In the genomic region with DNA sequence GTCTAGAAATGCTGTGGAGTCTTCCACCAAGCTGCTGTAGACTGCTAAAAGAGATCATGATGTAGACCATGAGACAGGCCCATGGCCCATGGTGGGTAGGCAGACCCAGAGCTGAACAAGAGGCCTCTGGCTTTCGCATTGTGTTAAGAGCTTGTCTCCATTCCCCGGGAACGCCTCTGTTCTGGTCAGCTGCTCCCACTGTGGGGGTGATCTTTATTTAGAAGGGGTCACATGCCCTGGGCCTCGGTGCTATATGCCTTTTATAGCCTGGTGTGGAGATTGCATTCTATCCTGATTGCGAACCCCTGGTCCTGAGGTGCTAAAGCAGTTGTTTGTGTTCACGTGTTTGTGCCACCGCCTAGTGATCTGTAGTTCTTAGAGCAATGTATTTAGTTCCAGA, we compare ENCODE assay signal across 20 mouse cellular contexts. TPM values are rescaled to one million over a fixed set of nuclear protein-coding genes. Genes with fewer than 3 reads are reported as not detected.
DNase-seq lines count a peak whose midpoint lies in the region; ATAC-seq and TF ChIP-seq lines count a peak whose summit lies in the region.
"Had no signal": no experiment of that assay in that cellular context is flagged by ENCODE, and none has a peak within 500 bp of the region (broad histone marks: within the 10 kb centered on the region; RNA-seq: fewer than 3 reads in every experiment).

No protein-coding gene starts in this region.

- intact Hi-C loops in heart, postnatal 25 days (cut with DNase I): no loop called here

- H3K4me2 ChIP-seq in heart, embryonic 12.5 days: 0 out of 2 replicates have a peak overlapping the region, but pooled peaks have one; percentile 5
- no peak overlapping the region for H3K4me2 ChIP-seq in limb, embryonic 15.5 days
- H3K4me2 ChIP-seq in forebrain, embryonic 11.5 days (ENCODE audit: low read depth, low read length, severe bottlenecking): no peak overlapping the region
- H3K4me2 ChIP-seq in forebrain, embryonic 15.5 days (replicated peaks): no peak overlapping the region
- H3K4me2 ChIP-seq: hindbrain, embryonic 13.5 days; intestine, embryonic 15.5 days; kidney, embryonic 15.5 days; limb, embryonic 13.5 days; neural tube, embryonic 13.5 days had no signal

- no peak for TF ChIP-seq RAD21 in MEL (IDR thresholded peaks at IDR 0.05; ENCODE audit: low read depth, low read length)

- 40% methylated on average over 7 of the region's 7 CpGs for WGBS in heart, embryonic 12.5 days
- WGBS in limb, embryonic 15.5 days: 67% methylated on average over 7 of the region's 7 CpGs
- WGBS in forebrain, embryonic 11.5 days: 67% methylated on average over 7 of the region's 7 CpGs
- WGBS in forebrain, embryonic 15.5 days: 70% methylated on average over 7 of the region's 7 CpGs

- H3K27ac ChIP-seq in MEL (ENCODE audit: control insufficient read depth, low read depth, low read length): peak overlapping the region; percentile 26
- peak overlapping the region; percentile 95 for H3K27ac ChIP-seq in heart, embryonic 12.5 days (ENCODE audit: poor library complexity, severe bottlenecking)
- H3K27ac ChIP-seq in limb, embryonic 15.5 days: no peak overlapping the region
- H3K27ac ChIP-seq in forebrain, embryonic 11.5 days (ENCODE audit: low read depth, low read length): no peak overlapping the region
- no peak overlapping the region for H3K27ac ChIP-seq in forebrain, embryonic 15.5 days (replicated peaks)
- H3K27ac ChIP-seq: hindbrain, embryonic 13.5 days; intestine, embryonic 15.5 days; kidney, embryonic 15.5 days; limb, embryonic 13.5 days; neural tube, embryonic 13.5 days had no signal

- H3K27me3 ChIP-seq in MEL (ENCODE audit: control insufficient read depth in 1 of 2, insufficient read depth in 2 of 2, low read length in 2 of 2): no peaks in the 10 kb centered on the region
- H3K27me3 ChIP-seq in heart, embryonic 12.5 days (replicated peaks): no peaks in the 10 kb centered on the region
- no peaks in the 10 kb centered on the region for H3K27me3 ChIP-seq in limb, embryonic 15.5 days
- H3K27me3 ChIP-seq in forebrain, embryonic 11.5 days (ENCODE audit: control insufficient read depth, insufficient read depth, low read length): no peaks in the 10 kb centered on the region
- no peaks in the 10 kb centered on the region for H3K27me3 ChIP-seq in forebrain, embryonic 15.5 days
- H3K27me3 ChIP-seq: hindbrain, embryonic 13.5 days; intestine, embryonic 15.5 days; kidney, embryonic 15.5 days; limb, embryonic 13.5 days; megakaryocyte, embryonic 14.5 days; neural tube, embryonic 13.5 days had no signal

- no peak overlapping the region for H3K4me3 ChIP-seq in MEL (ENCODE audit: control insufficient read depth in 1 of 2, insufficient read depth in 1 of 2, low read depth in 2 of 2, low read length in 2 of 2)
- no peak overlapping the region for H3K4me3 ChIP-seq in heart, embryonic 12.5 days
- H3K4me3 ChIP-seq in limb, embryonic 15.5 days: no peak overlapping the region
- H3K4me3 ChIP-seq in forebrain, embryonic 11.5 days (ENCODE audit: low read depth, low read length): no peak overlapping the region
- H3K4me3 ChIP-seq in forebrain, embryonic 15.5 days: no peak overlapping the region
- H3K4me3 ChIP-seq: hindbrain, embryonic 13.5 days; intestine, embryonic 15.5 days; kidney, embryonic 15.5 days; limb, embryonic 13.5 days; megakaryocyte, embryonic 14.5 days; neural tube, embryonic 13.5 days had no signal

- H3K9me3 ChIP-seq in MEL (replicated peaks; ENCODE audit: insufficient read depth, low read length): no peaks in the 10 kb centered on the region
- no peaks in the 10 kb centered on the region for H3K9me3 ChIP-seq in heart, embryonic 12.5 days (replicated peaks)
- H3K9me3 ChIP-seq in limb, embryonic 15.5 days: no peaks in the 10 kb centered on the region
- no peaks in the 10 kb centered on the region for H3K9me3 ChIP-seq in forebrain, embryonic 11.5 days (ENCODE audit: control insufficient read depth, low read length)
- H3K9me3 ChIP-seq in forebrain, embryonic 15.5 days: no peaks in the 10 kb centered on the region
- H3K9me3 ChIP-seq: hindbrain, embryonic 13.5 days; intestine, embryonic 15.5 days; kidney, embryonic 15.5 days; limb, embryonic 13.5 days; neural tube, embryonic 13.5 days had no signal

- H3K9ac ChIP-seq in MEL (ENCODE audit: control insufficient read depth, low read depth, low read length, poor library complexity, severe bottlenecking): no peak overlapping the region
- H3K9ac ChIP-seq in heart, embryonic 12.5 days: 0 out of 2 replicates have a peak overlapping the region, but pooled peaks have one; percentile 46
- no peak overlapping the region for H3K9ac ChIP-seq in limb, embryonic 15.5 days
- H3K9ac ChIP-seq in forebrain, embryonic 11.5 days (ENCODE audit: low read length): no peak overlapping the region
- no peak overlapping the region for H3K9ac ChIP-seq in forebrain, embryonic 15.5 days (replicated peaks)
- H3K9ac ChIP-seq: hindbrain, embryonic 13.5 days; intestine, embryonic 15.5 days; kidney, embryonic 15.5 days; limb, embryonic 13.5 days; neural tube, embryonic 13.5 days had no signal

- H3K79me2 ChIP-seq in MEL (ENCODE audit: control insufficient read depth, insufficient read depth, low read length, poor library complexity): 0 out of 2 replicates have a peak, but pooled peaks cover 2% of the 10 kb centered on the region

- TF ChIP-seq EP300 in MEL (IDR thresholded peaks at IDR 0.05; ENCODE audit: low read depth in 1 of 2, low read length in 2 of 2): no peak

- H3K4me1 ChIP-seq in MEL (ENCODE audit: control insufficient read depth in 1 of 2, insufficient read depth in 2 of 2, low read length in 2 of 2): peaks cover 28 to 31% of the 10 kb centered on the region in 2 experiments
- H3K4me1 ChIP-seq in heart, embryonic 12.5 days (replicated peaks): peaks cover 77% of the 10 kb centered on the region
- H3K4me1 ChIP-seq in limb, embryonic 15.5 days: 0 out of 2 replicates have a peak, but pooled peaks cover 15% of the 10 kb centered on the region
- no peaks in the 10 kb centered on the region for H3K4me1 ChIP-seq in forebrain, embryonic 11.5 days (replicated peaks; ENCODE audit: control insufficient read depth, insufficient read depth, low read length)
- H3K4me1 ChIP-seq in forebrain, embryonic 15.5 days: peaks cover 15% of the 10 kb centered on the region; the same call in 1 of the 2 replicates

- ATAC-seq in heart, embryonic 12.5 days (ENCODE audit: insufficient number of reproducible peaks, low FRiP score): peak; percentile 44
- ATAC-seq in limb, embryonic 15.5 days (ENCODE audit: insufficient number of reproducible peaks, low FRiP score, low TSS enrichment, low read depth): 0 out of 2 replicates have a peak, but pooled peaks have one; percentile 16
- no peak for ATAC-seq in forebrain, embryonic 11.5 days (replicated peaks; ENCODE audit: low FRiP score)
- ATAC-seq in forebrain, embryonic 15.5 days (replicated peaks): no peak
- ATAC-seq: intestine, embryonic 15.5 days had no signal

- peak; percentile 96 for DNase-seq in heart, adult 11 months
- no peak for DNase-seq in heart, postnatal 25 days (ENCODE audit: low spot score)
- no peak for DNase-seq in MEL (ENCODE audit: low read depth, low spot score)
- DNase-seq in forebrain, embryonic 11.5 days (ENCODE audit: low spot score): no peak
- no peak for DNase-seq in testis, postnatal 10 days (ENCODE audit: low spot score)
- DNase-seq: adrenal gland, adult 8-10 months; cerebellum, adult 11 months; cerebellum, postnatal 36 days; gastrocnemius, postnatal 25 days; lung, postnatal 10 days; right cerebral cortex, postnatal 14 days had no signal

- no peak for TF ChIP-seq POLR2A in MEL (IDR thresholded peaks at IDR 0.05; ENCODE audit: control insufficient read depth in 1 of 2, insufficient read depth in 1 of 2, low read depth in 1 of 2, low read length in 2 of 2, poor library complexity in 1 of 2)

- peaks cover 6 to 29% of the 10 kb centered on the region in 2 experiments for H3K36me3 ChIP-seq in MEL (ENCODE audit: control insufficient read depth in 1 of 2, insufficient read depth in 2 of 2, low read length in 2 of 2)
- peaks cover 25% of the 10 kb centered on the region for H3K36me3 ChIP-seq in heart, embryonic 12.5 days
- H3K36me3 ChIP-seq in limb, embryonic 15.5 days: peaks cover 21% of the 10 kb centered on the region
- H3K36me3 ChIP-seq in forebrain, embryonic 11.5 days (ENCODE audit: control insufficient read depth, insufficient read depth, low read length): peaks cover 5% of the 10 kb centered on the region; the same call in 1 of the 2 replicates
- H3K36me3 ChIP-seq in forebrain, embryonic 15.5 days: peaks cover 5% of the 10 kb centered on the region; the same call in 1 of the 2 replicates
- H3K36me3 ChIP-seq: intestine, embryonic 15.5 days had no signal

- no peak for TF ChIP-seq CTCF in MEL (IDR thresholded peaks at IDR 0.05 in 2 of 3, conservative IDR thresholded peaks at IDR 0.05 in 1 of 3; ENCODE audit: control insufficient read depth in 1 of 3, insufficient read depth in 1 of 3, low read depth in 2 of 3, low read length in 3 of 3, poor library complexity in 1 of 3, severe bottlenecking in 1 of 3)

TF ChIP-seq in MEL, 35 proteins besides CTCF, POLR2A, EP300 and RAD21:
- TF ChIP-seq E2F4 (IDR thresholded peaks at IDR 0.05; ENCODE audit: borderline replicate concordance, low read depth, low read length) (no peak), CHD2 (IDR thresholded peaks at IDR 0.05; ENCODE audit: low read length) (no peak), TCF12 (IDR thresholded peaks at IDR 0.05; ENCODE audit: low read depth, low read length) (no peak), HCFC1 (IDR thresholded peaks at IDR 0.05; ENCODE audit: low read depth, low read length) (no peak), BHLHE40 (IDR thresholded peaks at IDR 0.05; ENCODE audit: borderline replicate concordance, low read depth, low read length) (no peak), POLR2AphosphoS5 (IDR thresholded peaks at IDR 0.05; ENCODE audit: borderline replicate concordance, low read depth, low read length) (no peak), NELFE (IDR thresholded peaks at IDR 0.05; ENCODE audit: low read depth, low read length) (no peak), GABPA (IDR thresholded peaks at IDR 0.05; ENCODE audit: low read depth, low read length) (no peak), NRF1 (IDR thresholded peaks at IDR 0.05; ENCODE audit: insufficient read depth, low read depth, low read length, poor library complexity, severe bottlenecking) (no peak)

RNA-seq across cellular contexts. Expression of gene Igf1r, which starts 57.5 kb away (rescaled TPM):
- 10 to 100 TPM; 12.7 to 18.8 TPM for total RNA-seq in heart, postnatal 25 days (2021)
- total RNA-seq in MEL (2012; rRNA removed): 11.9 and 13.8 TPM in 2 replicates
- 10 to 100 TPM in 1 of 2 experiments, not detected in 1; 11.8 TPM for polyA plus RNA-seq in MEL (2012; ENCODE audit: insufficient read depth in 1 of 2, insufficient read length in 2 of 2, low read depth in 1 of 2, low replicate concordance in 2 of 2, missing spikeins in 1 of 2)
- 25.6 and 27.5 TPM in 2 replicates for polyA plus RNA-seq in heart, embryonic 12.5 days (2016; fragmentation: Nextera tagmentation; extraction: Ambion mirVana)
- polyA plus RNA-seq in limb, embryonic 15.5 days (2015; fragmentation: Nextera tagmentation; extraction: Ambion mirVana): 22.1 and 26.3 TPM in 2 replicates
- polyA plus RNA-seq in forebrain, embryonic 11.5 days (2014; fragmentation: Nextera tagmentation; extraction: Ambion mirVana): 17.7 and 18.3 TPM in 2 replicates
- polyA plus RNA-seq in forebrain, embryonic 15.5 days (2015; fragmentation: Nextera tagmentation; extraction: Ambion mirVana): 26.8 and 28.5 TPM in 2 replicates

Comparison
In these comparisons a context has a peak if more than half of its experiments do, and no peak if none do; other contexts are left out.
1. H3K27ac ChIP-seq: peak in MEL (single experiment) and heart, embryonic 12.5 days (single experiment); none in limb, embryonic 15.5 days (single experiment), forebrain, embryonic 11.5 days (single experiment) and forebrain, embryonic 15.5 days (single experiment).
2. ATAC-seq: peak in heart, embryonic 12.5 days (single experiment) and limb, embryonic 15.5 days (single experiment); none in forebrain, embryonic 11.5 days (single experiment) and forebrain, embryonic 15.5 days (single experiment).